Mouse (Mus musculus) kidney, postnatal 4 days (tissue): ENCODE data around the gene 4933406M09Rik.

Experiments used
- DNase-seq, 2 experiments: peaks; one replicate each; pipeline ENCODE4 v3.0.0; 2021; ENCODE audit warnings: mixed read lengths in 2 of 2

The 4933406M09Rik gene

GRCm38 (mm10) chr1:134385666-134386065 lies at the start of gene 4933406M09Rik:
TSS of gene 4933406M09Rik (plus strand) at chr1:134385940.
- no peak for DNase-seq

DNA sequence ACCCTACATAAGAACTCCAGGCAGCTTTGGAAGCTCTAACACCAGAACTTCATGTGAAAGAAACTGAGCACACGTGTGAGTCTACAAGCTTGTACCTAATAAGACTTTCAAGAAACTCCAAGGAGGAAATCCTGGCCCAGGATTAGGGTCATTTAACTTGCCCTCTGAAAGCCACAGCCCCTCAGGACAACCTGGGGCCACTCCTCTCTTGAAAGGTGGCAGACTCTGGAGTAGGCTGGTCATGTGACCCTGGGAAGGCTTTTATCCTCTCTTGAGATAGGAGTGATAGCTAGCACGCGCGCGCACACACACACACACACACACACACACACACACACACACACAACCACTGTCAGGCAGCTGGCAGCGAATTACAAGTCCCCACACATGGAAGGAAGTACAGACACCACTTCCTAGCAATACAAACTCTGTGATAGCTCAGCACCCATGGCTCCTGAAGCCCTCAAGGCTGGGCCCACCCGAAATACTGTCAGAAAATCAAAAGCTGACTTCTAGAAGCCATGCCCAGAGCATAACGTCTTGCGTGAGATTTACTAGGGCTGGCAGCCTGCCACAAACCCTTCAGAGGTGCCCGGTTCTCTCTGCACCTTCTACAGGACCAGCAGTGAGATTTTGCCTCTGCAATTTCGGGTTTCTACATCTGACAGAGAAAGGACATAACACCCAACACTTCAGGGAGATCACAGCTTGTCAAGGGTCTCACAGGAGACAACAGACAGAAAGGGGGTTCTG lies 48.6 kb upstream of the 4933406M09Rik start:
- no peak for DNase-seq

GRCm38 (mm10) chr1:134339162-134339561 lies 46.6 kb upstream of the 4933406M09Rik start:
- DNase-seq: no peak

DNA sequence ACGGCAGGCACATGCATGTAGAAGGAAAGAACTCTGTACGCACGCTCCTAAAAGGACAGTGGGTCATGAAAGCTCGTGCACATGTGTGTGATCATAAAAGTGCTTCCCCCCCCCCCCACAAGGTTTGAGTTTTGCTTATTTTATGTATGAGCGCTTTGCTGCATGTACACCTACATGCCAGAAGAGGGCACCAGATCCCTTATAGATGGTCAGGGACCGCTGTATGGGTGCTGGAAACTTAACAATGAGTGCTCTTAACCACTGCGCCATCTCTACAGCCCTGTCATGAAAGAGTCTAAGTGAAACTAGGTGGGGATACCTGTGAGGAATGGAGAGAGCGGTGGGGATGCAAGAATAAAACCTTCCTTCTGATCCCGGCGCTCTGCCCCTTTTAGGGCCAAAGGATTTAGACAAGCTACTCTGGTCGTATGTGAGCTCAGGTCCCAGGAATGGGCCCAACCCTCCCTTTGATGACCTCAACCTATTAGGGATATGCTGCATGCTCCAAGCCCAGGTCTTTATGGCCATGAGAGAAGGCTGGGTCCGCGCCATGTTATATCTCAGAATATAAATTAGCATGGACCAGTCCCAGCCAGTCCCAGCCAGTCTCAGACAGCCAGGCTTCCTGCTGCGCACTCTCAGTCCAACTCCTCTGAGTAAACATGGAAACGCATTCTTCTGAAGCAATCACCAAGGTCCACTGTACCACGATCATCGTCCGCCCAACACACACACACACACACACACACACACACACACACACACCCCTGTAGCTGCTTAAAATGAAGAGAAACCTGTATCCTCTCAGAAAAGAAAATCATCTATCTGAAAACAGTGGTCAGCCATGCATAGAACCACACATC lies 45.8 kb upstream of the 4933406M09Rik start:
- no peak for DNase-seq

DNA sequence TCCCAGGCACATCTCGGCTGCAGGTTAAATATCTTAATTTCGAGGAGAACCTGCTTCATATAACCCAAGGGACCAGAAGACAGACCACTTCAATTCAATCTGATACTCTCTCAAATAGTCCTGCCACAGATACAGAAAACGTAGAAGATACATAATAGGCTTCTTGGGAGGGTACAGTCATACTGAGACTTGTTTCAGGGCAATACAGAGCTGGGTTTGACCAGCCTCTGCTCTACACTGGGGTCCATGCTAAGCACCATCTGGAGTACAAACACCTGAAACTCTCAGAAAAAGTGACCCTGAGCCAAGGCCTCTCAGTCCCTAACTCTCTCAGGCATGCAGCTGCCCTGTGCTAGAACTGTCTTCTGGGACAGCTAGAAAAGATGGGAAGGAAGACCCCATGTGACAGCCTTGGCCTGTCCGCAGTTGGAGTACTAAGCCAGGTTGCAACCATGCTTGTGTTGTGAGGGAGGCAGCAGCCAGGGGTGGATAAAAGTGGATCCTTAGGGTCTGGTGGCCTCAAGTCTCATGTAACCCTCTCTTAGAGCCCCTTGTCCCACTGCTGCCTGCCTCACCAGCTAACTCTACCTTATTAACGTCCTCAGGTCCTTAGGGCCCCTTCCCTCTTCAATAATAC lies 44.0 kb upstream of the 4933406M09Rik start:
- DNase-seq: no peak

DNA sequence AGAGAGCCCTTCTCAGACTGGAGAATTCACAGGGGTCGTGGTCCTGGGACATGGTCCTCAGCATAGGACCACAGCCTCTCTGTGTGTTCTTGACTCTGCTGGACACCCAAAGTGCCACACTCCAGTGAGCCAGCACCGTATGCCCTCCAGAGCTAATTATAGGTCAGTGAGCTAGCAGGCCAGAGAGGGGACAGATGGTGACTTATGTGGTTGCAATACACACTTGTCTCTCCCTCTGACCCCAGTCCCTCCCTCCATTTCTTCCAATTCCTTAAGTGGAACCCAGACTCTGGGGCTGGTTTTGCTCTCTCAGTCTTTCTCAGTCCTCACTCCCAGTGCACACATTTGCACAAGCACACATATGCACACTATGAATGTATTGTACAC lies 43.5 kb upstream of the 4933406M09Rik start:
- DNase-seq: no peak

DNA sequence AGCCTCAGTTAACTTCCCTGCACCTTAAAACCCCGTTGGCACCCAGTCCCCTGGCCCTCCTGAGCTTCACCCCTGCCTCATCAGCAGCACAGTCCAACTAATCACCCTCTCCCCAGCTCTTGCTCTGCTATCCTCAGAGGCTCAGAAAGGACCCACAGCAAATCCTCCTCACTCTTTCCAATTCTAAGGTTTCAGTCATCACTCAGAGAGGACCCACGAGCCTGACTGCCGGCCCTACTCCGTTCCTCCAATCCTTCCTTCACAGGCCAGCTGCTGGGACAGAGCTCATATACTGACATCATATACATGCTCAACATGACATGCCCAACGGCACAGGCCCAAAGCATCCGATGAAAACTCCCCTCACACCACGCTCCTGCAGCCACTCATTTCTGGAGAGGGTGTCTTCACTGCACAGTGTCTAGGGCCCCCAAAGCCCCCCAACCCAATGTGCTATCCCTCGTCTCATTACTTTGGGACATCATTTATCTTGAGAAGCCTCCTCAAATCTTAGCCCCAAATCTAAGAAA lies 42.9 kb upstream of the 4933406M09Rik start:
- no peak for DNase-seq

- no peak for DNase-seq
Measured at GRCm38 (mm10) chr1:134343567-134343966, 42.2 kb upstream of the 4933406M09Rik start.

DNA sequence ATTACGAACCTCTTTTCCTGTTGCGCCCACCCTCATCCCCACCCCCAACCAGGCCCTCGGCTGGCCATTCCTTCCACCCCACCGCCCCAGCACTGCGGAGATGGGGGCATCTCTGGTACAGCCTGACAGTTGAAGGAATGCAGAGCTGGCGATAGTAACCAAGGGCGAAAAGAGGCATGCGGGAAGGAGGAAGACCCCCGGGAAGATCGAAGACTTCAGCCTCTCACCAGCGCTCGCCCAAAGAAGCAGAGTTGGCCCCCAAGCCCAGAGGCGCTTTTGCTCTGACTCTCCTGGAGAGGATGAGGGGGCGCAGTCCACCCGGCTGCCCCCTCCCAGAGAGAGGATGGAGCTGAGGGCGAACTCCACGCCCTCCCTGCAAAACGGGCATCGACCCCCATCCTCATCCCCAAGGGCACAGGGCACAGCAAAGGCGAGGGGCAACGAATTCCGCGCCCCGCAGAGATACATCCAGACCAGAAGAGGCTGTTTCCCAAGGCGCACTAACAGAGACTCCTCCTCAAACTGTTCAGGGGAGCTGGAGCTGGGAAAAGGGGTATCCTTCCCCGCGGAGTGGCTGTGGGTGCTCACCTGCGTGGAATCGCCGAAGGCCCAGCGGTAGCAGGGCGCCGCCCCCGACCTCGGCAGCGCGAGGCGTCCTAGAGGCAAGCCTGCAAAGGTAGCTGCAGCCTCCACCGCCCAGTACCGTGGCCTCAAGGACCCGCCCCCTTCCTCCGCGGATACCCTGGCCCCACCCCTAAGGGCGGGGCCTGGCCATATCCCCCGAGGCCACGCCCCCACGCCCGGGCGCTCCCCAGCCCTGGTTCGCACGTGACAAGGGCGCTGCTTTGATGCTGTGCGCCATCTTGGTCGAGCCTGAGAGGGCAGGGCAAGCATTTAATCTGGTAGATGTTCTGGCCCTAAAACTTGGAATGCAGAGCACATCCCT lies 41.5 kb upstream of the 4933406M09Rik start:
- DNase-seq: peak; percentile 92 to 96

GRCm38 (mm10) chr1:134345075-134345474 lies 40.7 kb upstream of the 4933406M09Rik start:
- DNase-seq: no peak

DNA sequence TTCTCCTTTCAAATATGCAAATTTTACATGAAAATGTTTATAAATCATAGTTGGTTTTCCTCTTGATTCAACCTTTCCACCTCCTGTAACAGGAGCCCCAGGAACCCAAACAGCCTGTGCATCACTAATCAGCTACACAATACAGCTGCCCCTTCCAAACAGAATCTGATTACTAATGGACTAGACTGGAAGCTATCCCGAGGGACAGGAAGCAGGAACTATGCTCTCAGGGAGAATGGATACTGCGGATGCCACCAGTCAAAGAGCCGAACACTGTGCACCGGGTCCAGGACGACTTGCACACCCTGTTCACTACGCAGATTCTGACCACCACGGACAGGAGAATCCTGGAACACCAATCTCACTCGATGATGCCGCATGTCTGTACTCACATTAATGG lies 37.9 kb upstream of the 4933406M09Rik start:
- DNase-seq: no peak

DNA sequence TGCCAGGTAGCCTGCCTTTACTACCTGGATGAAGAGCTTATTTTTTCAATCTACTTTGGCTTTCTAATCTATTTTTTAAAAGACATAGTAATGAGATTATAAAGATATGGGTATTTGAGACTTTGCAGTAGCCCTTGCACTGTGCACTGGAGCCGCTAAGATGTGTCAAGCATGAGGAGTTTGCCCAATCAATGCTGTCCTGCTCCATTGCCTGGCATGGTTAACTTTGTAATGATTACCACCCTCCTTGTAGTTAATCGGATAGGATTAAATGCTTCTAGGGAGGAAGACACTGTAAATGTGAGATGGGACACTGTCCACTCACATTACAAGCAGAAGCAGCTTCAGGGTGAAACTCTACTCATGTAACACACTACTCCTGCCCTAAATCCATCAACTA lies 32.4 kb upstream of the 4933406M09Rik start:
- DNase-seq: peak in 1 of 2 experiments; percentile 30

- DNase-seq: no peak
Measured at GRCm38 (mm10) chr1:134357461-134357860, 28.3 kb upstream of the 4933406M09Rik start.

DNA sequence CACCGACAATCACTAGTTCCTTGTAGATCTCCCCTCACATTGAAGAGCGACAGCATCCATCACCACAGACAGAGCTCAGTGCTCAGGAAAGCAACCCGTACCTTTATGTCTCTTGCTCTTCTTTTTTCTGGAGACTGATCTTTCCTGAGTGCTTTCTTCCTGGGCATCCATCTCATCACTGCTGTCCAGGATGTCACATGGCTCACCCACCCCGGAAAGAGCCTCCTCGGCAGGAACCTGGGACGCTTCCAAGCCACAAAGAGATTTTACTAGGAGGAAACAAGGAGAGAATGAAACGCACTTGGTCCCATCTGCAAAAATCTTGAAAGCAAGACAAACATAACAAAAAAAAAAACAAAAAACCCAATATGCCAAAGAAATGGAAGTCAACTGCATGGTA lies 25.1 kb upstream of the 4933406M09Rik start:
- DNase-seq: no peak

- no peak for DNase-seq
Measured at GRCm38 (mm10) chr1:134361195-134361856, 24.4 kb upstream of the 4933406M09Rik start.

DNA sequence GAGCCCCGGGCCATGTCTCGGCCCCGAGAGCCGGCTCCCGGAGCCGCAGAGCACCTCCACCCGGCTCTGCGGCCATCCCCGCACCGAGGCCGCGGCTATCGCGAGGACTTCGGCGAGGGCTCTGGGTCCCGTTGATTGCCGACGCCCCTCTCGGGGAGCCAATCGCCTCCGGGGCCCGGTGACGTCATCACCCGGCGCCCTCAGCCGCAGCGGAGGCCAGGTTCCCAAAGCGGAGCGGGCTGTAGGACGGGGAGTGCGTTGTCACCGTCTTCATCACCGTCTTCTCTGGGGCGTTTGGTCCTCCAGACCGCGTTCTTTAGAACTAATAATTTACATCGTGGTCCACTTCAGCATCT lies 23.9 kb upstream of the 4933406M09Rik start, which contains the start of gene Tmem183a:
Gene Tmem183a (minus strand): TSS at position 123 of the 356 bp plus-strand sequence.
- DNase-seq: peak; percentile 97 to 98

DNA sequence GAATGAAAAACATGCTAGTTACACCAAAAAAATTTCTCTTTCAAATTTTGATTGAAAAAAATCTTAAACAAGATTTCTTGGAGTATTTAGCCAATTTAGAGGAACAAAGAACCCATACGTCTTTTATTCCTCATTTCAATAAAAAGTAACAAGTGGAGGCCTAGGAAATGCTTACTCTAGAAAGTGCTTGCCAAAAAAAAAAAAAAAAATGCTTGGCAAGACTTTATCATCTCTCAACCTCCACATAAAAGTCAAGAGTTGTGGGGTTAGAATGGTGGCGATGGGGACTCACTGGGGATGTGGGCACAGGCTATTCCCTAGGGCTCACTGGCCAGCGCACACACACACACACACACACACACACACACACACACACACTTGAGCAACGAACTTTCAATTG lies 22.5 kb upstream of the 4933406M09Rik start:
- DNase-seq: no peak

- DNase-seq: no peak
Measured at GRCm38 (mm10) chr1:134365491-134365890, 20.2 kb upstream of the 4933406M09Rik start.

GRCm38 (mm10) chr1:134368777-134369337 lies 16.9 kb upstream of the 4933406M09Rik start:
- peak; percentile 84 to 85 for DNase-seq

GRCm38 (mm10) chr1:134374124-134374523 lies 11.6 kb upstream of the 4933406M09Rik start:
- no peak for DNase-seq

DNA sequence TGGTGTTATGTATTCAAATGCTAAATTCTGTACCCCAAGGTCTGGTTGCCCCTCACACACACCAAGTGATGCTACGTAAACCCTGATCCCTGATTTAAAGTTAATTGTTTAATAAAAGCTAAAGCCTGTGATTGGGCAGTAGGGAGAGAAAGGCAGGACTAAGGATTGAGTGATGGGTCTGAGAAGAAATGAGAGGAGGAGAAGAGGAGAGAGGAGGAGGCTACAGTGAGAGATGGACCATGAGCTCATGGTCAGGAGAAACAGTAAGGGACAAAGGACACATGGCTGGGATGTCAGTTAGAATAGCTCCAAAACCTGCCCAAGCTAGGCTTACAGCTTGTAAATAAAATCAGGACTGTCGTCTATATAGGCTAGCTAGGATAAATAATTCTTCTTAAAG lies 4.7 kb upstream of the 4933406M09Rik start:
- DNase-seq: no peak
